Mouse (Mus musculus) spleen, embryonic (tissue): ENCODE data around the gene Nup35.

Source experiments
- CTCF ChIA-PET: fragments of 350-600 bp; sonication (Branson Sonifier 250); formaldehyde crosslinking; loops from one replicate; lab custom pipeline; 2022; lab: Charles Lee

Gene Nup35

DNA sequence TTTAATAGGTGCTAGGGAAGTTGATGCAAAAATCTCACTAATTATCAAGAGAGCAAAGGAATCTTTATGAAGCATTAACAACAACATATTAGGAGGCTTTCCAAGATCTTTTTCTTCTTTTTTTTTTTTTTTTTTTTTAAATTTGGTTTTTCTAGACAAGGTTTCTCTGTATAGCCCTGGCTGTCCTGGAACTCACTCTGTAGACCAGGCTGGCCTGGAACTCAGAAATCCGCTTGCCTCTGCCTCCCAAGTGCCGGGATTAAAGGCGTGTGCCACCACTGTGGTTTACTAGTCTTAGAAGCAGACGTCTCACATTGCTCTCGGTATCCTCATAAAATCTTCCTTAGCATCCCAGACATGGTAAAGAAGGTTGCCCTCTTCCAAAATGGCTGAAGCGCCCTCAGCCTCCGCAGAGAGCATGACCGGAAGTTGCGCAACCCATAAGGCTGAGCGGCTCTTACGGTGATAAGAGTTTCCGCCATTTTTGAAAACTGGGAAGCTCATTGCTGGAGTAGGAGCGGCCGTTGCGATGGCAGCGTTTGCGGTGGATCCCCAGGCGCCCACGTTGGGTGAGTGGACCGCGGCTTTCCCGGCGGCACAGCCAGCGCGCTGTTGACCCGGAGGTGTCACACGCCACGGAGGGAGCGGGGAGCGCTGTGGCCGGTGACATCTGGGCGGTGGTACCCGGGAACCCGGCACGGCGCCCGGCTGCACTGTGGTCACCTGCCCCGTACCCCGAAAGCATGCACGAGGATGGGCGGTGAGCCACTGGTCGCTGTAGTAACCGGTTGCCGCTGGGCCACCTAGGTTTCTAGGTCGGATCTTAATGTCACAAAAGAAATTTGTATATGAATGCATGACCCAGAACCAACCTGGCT is 21.6 kb downstream of the Nup35 start:
- CTCF ChIA-PET = no interaction called here

DNA sequence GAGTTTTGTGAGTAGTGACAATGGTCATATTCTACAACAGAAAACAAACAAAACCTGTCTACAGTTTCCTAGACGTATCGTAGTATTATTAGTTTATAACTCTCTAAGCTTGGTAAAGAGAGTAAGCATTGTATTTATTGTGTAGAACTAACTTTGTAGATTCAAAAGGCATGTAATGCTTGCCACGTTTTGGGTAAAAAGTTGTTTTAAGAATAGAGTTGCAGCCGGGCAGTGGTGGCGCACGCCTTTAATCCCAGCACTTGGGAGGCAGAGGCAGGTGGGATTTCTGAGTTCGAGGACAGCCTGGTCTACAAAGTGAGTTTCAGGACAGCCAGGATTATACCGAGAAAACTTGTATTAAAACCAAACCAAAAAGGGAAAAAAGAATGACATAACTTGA is 22.4 kb downstream of the Nup35 start:
- CTCF ChIA-PET = no interaction called here

DNA sequence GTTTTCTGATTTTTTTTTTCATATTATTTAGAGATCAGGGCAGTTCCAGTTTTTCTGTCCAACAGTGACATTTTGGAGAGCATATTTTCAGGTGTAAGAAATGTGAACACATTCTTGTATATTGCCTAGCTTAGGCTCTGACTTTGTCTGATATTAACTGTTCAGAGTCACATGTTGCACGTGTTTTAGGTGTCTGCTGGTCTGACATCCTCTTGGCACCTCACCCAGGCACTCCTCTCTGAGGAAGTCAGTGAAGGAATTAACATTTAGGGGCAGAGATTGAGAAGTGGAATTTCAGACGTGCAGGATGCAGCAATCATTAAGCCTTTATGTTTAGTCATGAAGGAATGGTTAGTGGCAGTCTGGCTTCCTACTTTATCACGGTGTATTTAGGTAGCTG is 22.8 kb downstream of the Nup35 start:
- CTCF ChIA-PET = no interaction called here

DNA sequence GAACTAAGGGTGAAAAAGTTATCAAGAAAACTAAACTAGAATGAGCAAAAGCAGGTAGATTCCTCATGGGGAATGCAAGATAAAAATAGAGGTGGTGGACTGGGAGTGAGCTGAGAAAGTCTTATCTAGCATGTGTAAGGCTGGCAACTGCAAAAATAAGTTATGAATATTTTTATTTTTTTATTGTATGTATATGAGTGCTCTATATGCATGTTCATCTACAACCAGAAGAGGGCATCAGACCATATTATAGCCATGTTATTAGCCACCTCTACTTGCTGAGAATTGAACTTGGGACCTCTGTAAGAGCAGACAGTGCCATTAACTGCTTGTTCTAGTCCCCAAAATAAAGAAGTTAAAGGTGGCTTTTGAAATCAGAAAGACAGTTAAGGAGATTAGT is 44.4 kb downstream of the Nup35 start:
- CTCF ChIA-PET = no interaction called here

DNA sequence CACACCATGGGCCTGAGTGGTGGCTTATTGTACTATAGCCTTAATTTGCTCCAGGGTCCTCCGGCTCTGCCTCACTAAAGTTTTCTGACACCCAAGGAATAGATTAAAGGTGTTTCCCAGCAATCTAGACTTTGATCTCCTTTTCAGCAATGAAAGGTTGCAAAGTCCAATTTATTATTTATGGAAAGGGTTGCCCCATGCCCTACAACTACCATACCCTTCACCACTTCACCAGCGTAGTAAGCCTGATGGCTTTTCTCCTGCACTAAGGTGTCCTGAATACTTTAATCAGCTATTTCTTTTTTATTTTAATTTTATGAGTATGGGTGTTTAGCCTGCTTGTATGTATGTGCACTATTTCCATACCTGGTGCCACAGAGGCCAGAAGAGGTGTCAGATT is 45.6 kb downstream of the Nup35 start:
- CTCF ChIA-PET = no interaction called here

DNA sequence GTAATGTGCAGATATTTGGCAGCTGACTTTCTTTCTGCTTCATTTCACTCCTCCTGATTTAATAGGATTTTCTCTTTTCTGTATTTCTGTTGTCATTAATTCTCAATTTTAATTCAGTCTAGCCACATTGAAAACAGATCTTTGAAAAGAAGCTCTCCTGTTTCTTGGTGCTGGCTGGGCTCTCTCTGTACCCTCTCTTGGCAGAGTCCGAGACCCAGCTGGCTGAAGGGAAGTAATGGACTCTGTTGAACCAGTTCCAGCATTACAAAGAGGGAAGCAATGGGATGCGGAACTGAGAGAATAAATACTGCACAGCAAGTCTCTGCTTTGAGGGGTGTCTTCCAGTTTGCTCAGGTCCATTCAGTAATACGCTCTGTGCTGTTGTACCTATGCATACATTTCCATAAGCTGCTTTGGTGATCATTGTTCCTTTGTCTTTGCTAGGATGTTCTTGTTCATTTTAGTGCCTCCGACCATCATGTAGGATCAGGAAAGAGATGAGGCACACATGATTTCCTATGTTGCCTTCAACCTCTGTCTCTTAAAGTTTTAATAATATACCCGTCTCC is 50.4 kb downstream of the Nup35 start:
- CTCF ChIA-PET = no interaction called here

DNA sequence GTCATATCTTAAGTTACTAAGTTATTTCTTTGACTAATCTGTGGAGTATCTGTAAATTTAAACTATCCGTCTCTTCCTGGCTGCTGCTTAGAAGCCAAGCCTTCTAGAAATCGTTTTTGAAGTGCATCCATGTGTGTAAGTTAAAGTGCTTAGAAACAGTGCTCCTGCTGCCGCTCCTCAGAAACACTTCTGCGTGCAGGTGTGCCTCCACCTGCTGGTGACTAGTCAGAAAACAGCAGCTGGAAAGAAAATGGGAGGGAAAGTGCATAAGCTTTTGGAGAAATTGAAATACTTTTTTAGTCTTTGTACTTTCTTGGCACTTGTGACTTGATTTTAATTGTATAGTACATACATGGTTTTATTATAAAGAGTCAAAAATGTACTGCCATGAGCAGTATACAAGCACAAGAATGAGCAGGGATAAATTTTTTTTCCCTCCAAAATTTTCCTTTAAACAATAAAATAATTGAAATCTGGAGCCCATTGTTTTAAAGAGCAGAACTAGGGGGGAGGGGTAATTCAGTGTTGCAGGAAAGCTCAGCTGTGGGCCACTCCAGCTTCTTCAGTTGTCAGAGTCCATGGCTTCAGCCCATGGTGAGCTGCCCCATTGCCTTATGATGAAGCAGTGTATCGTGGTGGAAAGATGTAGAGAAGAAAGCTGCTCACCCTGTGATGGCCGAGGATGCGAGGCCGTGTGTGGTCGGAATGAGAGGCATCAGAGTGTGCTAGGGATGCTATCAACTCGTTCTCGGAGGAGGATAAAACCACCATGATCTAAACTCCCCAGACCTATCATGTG is 53.0 kb downstream of the Nup35 start:
- CTCF ChIA-PET = no interaction called here

DNA sequence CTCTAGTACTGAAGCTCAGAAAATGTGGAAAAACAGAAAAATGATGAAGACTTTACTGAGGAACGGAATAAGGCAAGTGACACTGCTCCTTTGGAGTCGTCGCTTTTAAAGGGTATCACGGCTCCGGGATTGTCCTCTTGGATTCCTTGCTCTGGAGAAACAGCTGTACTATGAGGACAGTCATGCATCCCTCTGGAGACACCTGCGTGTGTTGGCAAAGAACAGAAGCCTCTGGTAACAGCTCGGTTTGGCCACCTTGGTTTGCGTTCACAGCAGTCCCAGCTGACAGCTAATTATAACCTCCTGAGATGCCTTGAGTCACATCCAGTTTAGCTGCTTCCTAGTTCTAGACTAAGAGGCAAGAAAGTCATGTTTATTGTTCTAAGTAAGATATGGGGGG is 61.8 kb downstream of the Nup35 start:
- CTCF ChIA-PET = no interaction called here

DNA sequence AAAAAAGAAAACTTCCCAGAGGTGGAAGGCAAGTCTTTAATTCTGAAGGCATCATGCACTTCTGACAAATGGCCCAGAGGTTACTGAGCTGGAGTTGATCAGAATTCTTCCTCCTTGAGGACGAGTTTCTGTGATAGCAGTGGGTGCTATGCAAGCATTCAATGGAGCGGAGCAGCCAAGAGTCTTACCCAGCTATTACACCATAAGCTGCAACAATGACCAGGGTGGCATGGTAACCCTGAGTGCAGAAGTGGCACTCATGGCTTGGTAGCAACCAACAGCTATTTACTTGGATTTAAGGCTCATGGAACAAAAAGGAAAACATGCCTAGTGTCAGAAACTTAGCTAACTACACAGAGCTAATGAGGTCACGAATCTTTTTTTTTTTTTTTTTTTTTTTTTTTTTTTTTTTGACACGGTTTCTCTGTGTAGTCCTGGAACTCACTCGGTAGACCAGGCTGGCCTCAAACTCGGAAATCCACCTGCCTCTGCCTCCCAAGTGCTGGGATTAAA is 66.7 kb downstream of the Nup35 start:
- CTCF ChIA-PET = interaction anchor here (0.6 kb wide), 2 partner anchors 23 to 337 kb away, joined by 4 to 9 read pairs; no protein-coding TSS in a partner anchor

DNA sequence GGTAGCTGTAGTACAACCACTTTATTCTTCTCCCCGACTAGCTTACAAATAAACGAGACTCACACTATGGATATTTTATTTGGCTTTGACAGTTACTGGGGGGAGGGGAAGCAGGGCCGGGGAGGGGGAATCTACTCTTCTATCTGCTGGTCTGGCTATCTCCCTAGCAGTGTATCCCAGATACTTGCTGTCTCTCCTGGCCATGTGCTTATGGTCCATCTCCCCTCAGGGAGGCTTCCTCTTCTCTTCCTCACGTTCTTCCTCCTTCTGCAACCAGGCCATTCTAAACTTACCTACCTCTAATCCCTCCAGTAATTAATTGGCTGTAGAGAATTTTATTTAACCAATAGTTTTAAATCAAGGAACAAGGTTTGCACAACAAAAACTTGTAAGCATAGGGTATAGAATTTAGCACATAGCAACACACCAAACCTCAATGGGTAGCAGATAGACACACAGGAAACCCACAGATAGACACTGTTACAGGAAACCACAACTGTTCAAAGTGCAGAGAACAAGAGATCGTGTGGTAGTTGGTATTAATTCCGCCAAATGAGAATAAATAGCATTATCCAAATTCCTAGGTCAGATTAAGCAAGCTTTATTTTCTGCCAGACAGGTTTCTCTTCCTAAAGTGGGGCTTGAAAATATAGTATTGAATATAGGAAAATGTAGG is 67.5 kb downstream of the Nup35 start:
- CTCF ChIA-PET = interaction anchor here (0.6 kb wide), 1 partner anchor 24 kb away, joined by 9 read pairs; no protein-coding TSS in a partner anchor

DNA sequence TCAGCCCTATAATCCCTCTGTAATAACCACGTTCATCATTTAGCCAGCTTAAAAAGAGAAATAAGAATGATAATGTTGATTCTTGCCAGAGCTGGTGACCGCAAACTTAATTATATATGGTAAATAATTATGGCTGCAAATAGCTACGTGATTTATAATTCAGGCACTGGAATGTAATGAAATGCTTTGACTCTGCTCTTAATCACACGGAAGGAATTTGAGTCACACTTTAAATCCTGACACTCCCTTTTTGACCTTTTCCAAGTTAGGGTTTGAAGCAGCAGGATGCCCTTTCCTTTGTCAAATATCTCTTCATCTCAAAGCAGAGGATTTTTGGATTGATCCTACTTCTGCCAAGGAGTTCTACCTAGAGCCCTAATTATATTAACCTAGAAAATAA is 71.2 kb downstream of the Nup35 start:
- CTCF ChIA-PET = no interaction called here

DNA sequence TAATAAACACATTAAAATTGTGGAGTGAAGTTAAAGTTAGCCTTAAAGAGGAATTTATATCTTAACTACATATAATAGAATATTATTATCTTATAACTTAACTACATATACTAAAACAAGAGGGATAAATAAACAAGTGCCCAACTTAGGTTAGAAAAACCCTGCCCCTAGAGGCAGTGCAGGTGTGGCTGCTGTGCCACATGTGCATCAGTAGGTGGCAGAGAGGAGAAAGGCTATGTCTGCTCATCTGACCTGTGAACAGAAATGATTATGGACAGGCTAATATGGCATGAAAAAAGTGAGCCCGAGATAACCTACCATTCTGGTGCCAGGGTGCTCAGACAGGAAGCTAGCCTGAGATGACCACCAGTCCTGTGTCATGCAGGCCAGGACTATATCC is 90.4 kb downstream of the Nup35 start:
- CTCF ChIA-PET = no interaction called here
